Mouse (Mus musculus): Measurements from ENCODE around the gene Chst13.

GRCm38 (mm10) chr6:90348500-90348899 lies 23.5 kb upstream of the Chst13 start:
- no peak for TF ChIP-seq CTCF (IDR thresholded peaks at IDR 0.05; ENCODE audit: extremely low read depth, insufficient read depth, insufficient read length, insufficient replicate concordance)
- TF ChIP-seq POLR2A (IDR thresholded peaks at IDR 0.05; ENCODE audit: low read depth, low read length), result no peak
